Mouse (Mus musculus) liver, adult 2 months (tissue): ENCODE data around the gene Vti1a.

Experiments
- CTCF ChIP-seq: fragments of 200-500 bp; IDR thresholded peaks from 2 replicates; pipeline ENCODE4 v1.5.1; 2011; ENCODE audit warnings: low read depth, low read length, control low read depth
- POLR2A ChIP-seq: fragments of 200-500 bp; IDR thresholded peaks from 2 replicates; pipeline ENCODE4 v1.6.1; 2011; ENCODE audit warnings: low read length, control low read depth; ENCODE audit not compliant: insufficient read depth; ENCODE audit errors: extremely low read depth

DNA sequence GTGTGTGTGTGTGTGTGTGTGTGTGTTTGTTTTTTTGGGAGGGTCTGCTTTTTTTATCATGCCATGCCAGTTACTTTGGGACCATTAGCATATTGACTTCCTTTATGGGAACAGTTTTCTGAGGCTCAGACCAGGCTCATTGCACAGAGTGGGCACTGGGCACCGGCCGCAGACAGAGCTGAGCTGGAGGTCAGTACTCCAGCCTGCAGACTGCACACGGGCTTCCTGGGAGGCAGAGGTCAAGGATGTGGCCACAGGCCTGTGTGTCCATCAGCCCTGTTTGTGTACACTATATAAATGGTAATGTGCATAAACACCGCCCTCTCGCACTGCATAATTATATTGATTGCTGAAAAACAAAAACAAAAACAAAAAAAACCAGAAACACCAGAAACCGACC lies 108.4 kb downstream of the Vti1a start:
- no peak for TF ChIP-seq CTCF
- TF ChIP-seq POLR2A: no peak
